Mouse (Mus musculus): Measurements from ENCODE around the gene Crocc2.

DNA sequence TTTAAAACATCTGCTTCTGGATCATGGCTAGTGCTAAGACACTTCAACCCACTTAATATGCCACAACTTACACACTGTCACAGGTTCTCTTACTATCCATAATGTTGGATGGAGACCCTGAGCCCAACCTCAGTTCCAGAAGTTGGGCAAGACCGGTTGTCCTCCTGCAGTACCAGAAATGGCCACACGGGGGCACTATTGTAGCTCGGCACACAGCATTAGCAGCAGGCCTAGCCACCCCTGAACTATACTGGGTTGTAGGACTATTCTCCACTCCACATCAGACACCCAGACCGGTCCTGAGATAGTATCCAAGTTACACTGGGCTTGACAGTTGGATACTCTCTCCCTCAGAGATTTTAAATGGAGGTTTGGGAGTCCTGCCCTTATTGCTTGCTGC lies 5.9 kb downstream of the Crocc2 start:
- TF ChIP-seq CTCF (IDR thresholded peaks at IDR 0.05; ENCODE audit: low read depth) (peak; percentile 98), EP300 (IDR thresholded peaks at IDR 0.05; ENCODE audit: low read depth) (no peak)

Measured in heart, postnatal 0 days (tissue).